Mouse (Mus musculus): Measurements from ENCODE around the gene Spata32. TPM values are rescaled to one million over a fixed set of nuclear protein-coding genes. Genes with fewer than 3 reads are reported as not detected.
"Not testable (repeated sequence)": the region's sequence is repeated elsewhere in the genome, so short reads cannot be mapped to it uniquely, and the experiment has no call there.

Spata32 gene
- polyA plus RNA-seq, 1 experiment = not detected

DNA sequence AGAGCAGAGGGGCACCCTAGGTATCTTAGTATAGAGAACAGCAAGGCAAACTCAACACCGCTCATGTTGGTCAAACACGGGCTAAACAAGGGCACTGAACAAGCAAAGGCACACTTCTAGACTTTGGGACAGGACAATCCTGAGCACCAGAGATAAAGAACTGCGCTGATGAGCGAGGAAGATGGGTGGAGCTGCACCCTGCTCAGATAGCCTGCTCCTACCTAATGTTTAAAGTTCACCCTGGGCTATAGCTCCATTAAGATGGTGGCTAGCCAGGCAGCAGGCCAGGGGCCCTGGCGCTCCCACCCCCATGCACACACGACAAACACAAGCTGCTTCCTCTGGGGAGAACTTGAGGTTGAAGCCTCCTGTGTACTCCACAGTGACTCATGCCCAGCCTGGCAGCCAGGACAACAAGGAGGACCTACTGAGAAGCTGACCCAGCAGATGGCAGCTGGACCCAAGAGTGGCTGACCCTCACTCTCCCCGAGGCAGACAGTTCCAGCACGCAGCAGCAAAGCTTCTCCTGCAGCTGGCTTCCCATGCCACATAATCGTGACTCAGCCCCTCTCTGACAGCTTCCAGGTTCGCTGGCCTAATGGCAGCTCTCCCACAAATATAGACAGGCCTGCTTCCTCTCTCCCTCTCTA lies 28.0 kb upstream of the Spata32 start:
- peak; percentile 38 for DNase-seq (ENCODE audit: low spot score)

DNA sequence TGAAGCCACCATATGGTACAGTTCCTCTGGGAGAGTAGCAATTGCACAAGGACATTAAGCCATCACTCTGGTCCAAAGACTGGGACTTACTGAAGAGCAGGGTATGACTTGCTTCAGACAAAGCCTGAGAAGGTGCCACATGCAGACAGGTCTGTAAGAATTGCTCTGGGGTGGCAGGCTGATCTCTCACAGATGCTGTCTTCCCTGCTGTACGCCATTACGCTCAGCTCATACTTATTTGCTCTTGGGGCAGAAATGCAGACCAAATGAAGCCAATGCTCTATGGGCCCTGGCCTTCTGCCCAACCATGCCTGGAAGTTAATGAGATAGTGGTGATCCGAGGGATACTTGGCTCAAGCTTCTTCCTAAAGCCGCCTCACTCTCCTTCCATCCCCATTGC lies 26.6 kb upstream of the Spata32 start:
- no peak for DNase-seq (ENCODE audit: low spot score)

- DNase-seq (ENCODE audit: low spot score) = peak; percentile 19
These were observed 22.5 kb upstream of the Spata32 start for GRCm38 (mm10) chr11:103240740-103241139.

DNA sequence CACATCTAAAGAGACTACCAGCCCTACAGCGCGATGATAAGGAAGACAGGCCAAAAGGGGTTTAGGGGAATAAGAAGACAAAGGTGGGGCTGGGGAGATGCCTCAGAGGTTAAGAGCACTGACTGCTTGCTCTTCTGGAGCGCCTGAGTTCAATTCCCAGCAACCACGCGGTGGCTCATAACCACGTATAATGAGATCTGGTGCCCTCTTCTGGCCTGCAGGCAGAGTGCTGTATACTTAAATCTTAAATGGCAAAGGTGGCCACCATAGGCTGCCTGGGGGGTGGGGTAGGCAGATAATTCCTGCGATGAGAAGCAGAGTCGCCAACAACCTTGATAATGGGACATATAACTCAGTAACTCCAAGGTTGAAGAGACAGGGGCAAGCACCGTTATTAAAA lies 19.5 kb upstream of the Spata32 start:
- DNase-seq (ENCODE audit: low spot score) = no peak

DNA sequence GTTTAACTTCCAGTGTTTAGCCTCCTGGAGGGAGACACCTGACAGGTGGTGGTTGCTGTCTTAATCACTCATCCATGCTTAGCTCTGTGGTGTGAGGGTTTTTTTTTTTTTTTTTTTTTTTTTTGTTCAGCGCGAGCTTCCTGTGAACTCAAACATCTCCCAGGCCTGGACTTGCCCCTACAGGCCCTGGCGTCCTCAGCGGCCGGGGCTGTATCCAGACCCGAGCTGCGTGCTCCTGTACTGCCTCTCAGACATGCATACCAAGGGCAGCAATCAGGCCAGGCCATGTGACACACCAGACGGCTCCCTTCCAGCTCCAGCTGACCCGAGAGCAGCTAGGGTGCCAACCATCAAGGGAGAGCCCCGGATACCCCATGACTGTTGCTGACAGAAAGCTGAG lies 18.7 kb upstream of the Spata32 start:
- DNase-seq (ENCODE audit: low spot score) = peak; percentile 65

GRCm38 (mm10) chr11:103236431-103236830 lies 18.2 kb upstream of the Spata32 start:
- DNase-seq (ENCODE audit: low spot score) = no peak

GRCm38 (mm10) chr11:103235702-103236101 lies 17.5 kb upstream of the Spata32 start:
- DNase-seq (ENCODE audit: low spot score) = no peak

- DNase-seq (ENCODE audit: low spot score) = no peak
These were observed 16.2 kb upstream of the Spata32 start for GRCm38 (mm10) chr11:103234447-103234846.

- DNase-seq (ENCODE audit: low spot score) = peak; percentile 63
These were observed 14.7 kb upstream of the Spata32 start for GRCm38 (mm10) chr11:103232966-103233365.

DNA sequence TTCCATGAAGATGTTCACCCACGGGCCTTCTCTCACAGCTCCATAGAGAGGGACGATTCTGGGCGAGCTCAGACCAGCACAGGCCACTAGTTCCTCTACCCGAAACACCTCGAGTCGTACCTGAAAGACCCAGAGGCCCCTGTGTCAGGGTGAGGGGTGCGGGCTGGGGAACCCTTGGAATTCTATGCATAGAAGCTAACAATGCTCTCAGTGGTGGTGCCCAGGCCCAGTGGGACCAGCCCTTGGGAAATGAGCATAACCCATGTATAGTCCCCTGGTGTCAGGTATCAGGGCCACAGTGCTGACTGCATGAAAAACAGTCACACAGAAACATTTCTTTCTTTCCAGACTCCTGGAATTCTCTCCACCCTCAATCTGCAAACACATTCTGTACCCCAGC lies 13.1 kb upstream of the Spata32 start:
- no peak for DNase-seq (ENCODE audit: low spot score)

- DNase-seq (ENCODE audit: low spot score) = no peak
These were observed 12.4 kb upstream of the Spata32 start for GRCm38 (mm10) chr11:103230626-103231025.

GRCm38 (mm10) chr11:103229608-103230007 lies 11.4 kb upstream of the Spata32 start:
- no peak for DNase-seq (ENCODE audit: low spot score)

- no peak for DNase-seq (ENCODE audit: low spot score)
These were observed 5.8 kb upstream of the Spata32 start for GRCm38 (mm10) chr11:103223951-103224456.

GRCm38 (mm10) chr11:103223444-103223843 lies 5.2 kb upstream of the Spata32 start:
- no peak for DNase-seq (ENCODE audit: low spot score)

DNA sequence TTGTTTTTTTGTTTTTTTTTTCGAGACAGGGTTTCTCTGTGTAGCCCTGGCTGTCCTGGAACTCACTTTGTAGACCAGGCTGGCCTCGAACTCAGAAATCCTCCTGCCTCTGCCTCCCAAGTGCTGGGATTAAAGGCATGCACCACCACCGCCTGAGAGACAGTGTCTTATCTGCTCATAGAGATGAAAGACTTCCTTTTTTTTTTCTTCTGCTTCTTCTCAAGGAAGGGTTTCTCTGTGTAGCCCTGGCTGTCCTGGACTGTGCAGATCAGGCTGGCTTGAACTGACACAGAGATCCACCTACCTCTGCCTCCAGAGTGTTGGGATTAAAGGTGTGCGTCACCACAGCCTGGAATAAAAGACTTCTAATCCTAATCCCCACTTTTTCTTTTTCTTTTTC lies 4.5 kb upstream of the Spata32 start:
- DNase-seq (ENCODE audit: low spot score) = not testable (repeated sequence)

GRCm38 (mm10) chr11:103221437-103221836 lies 3.2 kb upstream of the Spata32 start:
- no peak for DNase-seq (ENCODE audit: low spot score)

DNA sequence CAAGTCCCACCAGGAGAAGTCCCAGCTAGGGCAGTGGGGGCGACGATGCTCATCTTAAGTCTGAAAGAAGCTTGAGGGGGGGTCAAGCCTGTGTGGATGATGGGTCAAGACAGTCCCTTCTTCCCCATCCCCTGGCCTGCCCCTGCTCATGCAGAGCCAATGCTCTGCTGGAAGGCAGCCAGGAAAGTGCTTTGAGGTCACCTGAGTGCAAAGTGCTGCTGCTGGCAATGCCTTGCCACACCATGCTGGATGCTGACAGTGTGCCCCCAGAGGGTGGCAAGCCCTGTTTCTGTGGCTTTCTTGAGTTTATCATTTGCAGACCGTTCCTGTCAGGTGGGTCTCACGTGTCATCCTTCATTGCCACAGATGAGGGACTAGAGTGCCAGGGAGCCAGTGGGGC lies 1.8 kb upstream of the Spata32 start:
- no peak for DNase-seq (ENCODE audit: low spot score)

DNA sequence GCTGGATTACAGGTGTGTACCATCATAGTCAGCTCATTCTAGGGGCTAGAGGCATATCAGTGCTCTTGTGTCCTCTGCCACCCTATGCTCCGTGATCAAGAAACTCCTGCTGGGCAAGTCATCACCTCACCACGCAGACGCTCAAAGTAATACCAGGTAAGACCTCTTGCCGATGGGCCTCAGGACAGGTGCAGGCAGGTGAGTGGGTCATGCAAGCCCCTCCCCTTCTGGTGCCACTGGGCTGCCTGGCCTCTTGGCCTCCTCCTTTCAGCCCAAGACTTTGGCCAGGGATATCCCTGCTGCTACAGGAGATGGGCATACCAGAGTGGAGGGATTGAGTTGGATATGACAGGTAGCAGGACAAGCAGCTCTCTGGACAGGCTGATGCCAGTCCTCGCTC lies 1.0 kb upstream of the Spata32 start:
- peak; percentile 18 for DNase-seq (ENCODE audit: low spot score)

GRCm38 (mm10) chr11:103218517-103218901 lies 277 bp upstream of the Spata32 start:
- no peak for DNase-seq (ENCODE audit: low spot score)

DNA sequence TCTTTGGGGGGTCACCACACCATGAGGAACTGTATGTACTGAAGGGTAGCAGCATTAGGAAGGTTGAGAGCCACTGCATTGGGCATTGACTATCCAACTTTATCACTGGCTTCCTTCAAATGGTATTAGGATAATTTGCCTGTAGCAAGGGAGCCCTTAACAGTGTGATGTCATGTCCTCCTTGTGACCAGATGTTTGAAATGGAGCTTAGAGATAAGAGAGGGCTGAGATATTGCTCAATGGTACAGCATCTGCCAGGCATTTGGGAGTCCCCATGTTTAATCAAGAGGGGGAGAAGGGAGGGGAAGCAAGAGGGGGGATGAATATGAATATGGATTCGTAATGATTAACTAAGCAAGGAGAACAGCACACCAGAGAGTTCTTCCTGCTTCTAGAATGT lies 2.9 kb downstream of the Spata32 start:
- DNase-seq (ENCODE audit: low spot score) = no peak

- no peak for DNase-seq (ENCODE audit: low spot score)
These were observed 4.5 kb downstream of the Spata32 start for GRCm38 (mm10) chr11:103213712-103214111.

GRCm38 (mm10) chr11:103210291-103210690 lies 7.9 kb downstream of the Spata32 start:
- DNase-seq (ENCODE audit: low spot score) = no peak

DNA sequence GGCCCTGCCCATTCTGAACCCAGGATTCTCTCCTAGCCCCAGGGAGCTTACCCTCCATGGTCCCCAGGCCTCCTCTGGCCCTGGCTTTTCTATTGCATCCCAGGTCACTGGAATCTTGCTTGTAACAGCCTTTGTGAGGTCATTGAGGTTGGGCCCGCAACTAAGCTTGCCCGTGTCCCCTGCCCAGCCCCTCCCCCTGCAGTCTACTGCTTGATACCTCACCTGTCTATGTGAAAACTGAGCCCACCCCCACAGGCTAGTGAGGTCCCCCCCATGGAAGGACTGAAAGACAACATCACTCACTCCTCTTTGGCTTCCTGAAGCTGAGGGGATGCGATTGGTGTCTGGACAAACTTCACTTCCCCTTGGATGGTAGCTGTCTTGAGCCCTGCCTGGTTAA lies 9.8 kb downstream of the Spata32 start, which contains the start of gene 1700023F06Rik:
1700023F06Rik (minus strand) TSS at position 101 of the 400 bp plus-strand sequence.
- DNase-seq (ENCODE audit: low spot score) = peak; percentile 15

DNA sequence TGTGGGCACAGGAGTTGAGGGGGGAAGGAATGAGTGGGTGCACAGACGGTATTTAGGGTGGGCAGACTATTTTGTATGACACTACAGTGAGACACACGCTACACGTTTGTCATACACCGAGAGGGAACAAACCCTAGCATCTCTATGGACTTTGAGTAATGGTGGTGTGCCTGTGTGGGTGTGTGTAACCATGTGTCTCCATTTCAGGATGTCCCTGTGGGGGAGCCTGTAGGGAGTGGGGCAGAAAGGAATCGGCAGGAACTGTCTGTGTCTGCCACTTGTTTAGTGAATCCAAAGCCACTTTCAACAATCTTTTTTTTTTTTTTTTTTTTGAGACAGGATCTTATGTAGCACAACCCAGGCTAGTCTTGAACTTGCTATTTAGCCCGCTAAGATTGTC lies 12.0 kb downstream of the Spata32 start:
- no peak for DNase-seq (ENCODE audit: low spot score)

All from urinary bladder, adult 2 months (tissue).